Mouse (Mus musculus) thymus, postnatal 25 days (tissue): ENCODE results near the gene Gpsm3.
"Not testable (repeated sequence)": the region's sequence is repeated elsewhere in the genome, so short reads cannot be mapped to it uniquely, and the experiment has no call there.

Experiments used
- DNase-seq: peaks from one replicate; pipeline ENCODE4 v3.0.0; 2022

The Gpsm3 gene

DNA sequence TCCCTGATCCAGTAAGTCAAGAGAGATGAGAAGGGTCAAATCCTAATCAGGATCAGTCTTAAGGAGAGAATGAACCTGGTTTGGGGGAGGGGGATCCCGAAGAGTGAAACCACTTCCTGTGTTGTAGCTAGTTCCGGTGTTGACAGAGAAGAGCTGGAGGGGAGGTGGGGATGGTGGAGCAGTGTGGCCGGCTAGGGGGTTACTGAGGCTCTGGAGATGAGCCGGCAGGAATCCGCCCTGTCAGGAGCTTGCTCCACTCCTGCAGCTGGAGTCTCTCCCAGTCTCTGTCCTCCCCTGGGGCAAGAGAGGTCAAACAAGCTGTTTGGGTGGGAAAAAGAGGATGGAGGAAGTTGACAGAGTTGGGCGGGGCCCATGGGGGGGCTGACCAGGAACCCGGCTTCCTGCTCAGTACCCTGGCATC is at the start of gene Gpsm3:
Gene Gpsm3 (plus strand): TSS at position 126 of the 421 bp plus-strand sequence.
- DNase-seq, result peak; percentile 83

DNA sequence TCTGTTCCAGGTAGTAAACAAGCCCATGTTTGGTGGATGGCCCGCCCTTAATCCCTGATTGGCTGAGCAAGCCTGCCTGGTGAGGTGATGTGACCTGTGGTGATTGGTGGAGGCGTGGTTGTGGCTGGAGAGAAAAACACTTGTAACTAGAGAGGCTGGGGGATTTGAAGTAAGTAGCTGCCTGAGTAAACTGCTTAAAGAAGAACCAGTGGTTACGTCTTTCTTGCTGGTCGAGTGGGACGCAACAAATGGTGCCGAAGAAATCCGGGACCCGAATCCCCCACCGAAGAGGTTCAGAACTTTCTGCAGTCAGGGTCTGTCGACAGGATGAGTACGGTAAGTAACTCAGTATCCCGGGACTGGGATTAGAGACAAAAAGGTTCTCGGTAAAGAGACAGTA is 46.0 kb upstream of the Gpsm3 start:
- not testable (repeated sequence) for DNase-seq

DNA sequence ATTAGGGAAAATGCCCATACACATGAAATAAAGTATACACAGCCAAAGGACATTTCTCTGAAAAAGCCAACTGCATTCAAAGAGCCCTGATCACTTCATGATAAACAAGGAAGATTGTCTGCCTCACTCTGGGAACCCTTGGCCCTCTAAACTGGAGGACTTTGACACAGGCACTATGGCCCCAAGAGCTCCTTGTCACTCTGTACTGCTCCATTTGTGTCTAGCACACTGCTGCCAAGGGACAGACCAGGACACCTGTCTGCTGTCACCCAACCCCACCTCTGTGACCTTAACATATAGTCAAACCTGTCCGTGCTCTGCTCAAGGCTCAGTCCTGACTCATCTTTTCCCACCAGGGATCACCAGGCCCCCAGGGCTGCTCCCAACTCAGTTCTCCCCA is 42.8 kb upstream of the Gpsm3 start:
- no peak for DNase-seq

DNA sequence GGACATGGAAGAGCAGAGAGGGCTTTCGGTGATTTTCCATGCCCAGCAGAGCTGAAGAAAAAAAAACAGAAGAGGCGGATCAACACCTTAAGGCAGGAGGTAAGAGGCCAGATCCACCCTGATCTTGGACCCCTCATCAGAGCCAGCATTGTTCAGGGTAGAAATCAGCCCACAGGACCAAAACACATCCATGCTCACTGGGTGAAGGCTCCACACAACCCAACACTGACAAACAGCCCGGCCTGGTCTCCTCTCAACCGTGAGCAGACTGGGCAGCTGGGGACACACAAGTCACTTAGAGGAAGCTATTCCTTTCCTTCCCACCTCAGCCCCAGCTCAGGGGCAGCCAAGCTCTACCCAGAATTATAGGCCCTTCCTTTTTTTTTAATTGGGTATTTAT is 42.0 kb upstream of the Gpsm3 start:
- no peak for DNase-seq

DNA sequence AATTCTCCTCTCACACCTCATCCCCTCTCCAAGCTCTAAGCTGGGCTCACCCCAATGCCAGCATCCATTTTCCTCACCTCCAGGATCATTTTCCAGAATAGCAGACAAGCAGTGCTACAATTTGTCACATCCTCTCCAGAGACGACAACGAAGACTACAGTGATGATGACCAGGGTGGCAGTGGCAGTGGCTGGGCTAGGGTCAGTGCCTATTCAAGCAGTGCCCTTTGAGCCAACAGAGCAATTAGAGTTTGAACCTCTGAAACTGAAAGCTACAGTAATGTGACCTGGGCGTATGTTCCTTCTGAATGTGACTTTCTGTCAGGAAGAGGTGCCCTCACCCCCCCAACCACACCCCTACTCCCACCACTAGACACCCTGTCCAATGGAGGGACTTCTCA is 40.5 kb upstream of the Gpsm3 start:
- no peak for DNase-seq

DNA sequence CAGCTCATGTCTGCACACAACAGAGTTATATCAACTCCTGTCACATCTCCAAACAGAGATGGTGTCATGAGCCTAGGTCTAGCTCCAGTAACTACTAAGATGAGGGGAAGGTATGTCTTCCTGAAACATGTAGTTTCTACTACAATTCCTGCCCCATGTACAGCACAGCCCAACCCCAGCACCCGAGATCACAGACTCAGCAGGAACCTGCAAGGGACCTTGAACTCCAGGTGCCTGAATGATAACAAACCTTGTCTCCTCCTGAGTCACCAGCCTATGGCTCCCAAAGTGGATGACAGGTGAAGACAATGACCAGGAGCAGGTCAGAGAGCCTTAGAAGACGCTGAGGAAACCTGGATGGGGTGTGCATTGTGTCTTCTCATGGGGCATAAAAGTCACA is 39.8 kb upstream of the Gpsm3 start:
- DNase-seq, result no peak

DNA sequence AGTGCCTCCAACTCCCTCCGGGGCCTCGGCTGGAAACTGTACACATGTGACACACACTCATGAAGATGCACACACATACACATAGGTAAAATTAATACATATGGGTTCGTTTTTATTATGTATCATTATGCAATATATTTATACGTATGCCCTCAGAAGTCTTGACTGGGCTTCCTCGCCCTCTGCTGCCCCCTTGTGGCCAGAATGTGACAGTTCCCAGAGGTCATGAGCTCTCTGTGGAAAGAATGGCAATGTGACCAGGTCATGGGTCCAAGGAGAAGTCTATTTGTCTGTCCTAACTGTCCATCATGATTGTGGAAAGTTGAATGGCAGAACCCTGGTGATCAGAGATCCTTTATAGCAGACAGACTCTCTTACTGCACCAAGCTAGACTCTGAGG is 34.1 kb upstream of the Gpsm3 start:
- DNase-seq, result peak; percentile 78

DNA sequence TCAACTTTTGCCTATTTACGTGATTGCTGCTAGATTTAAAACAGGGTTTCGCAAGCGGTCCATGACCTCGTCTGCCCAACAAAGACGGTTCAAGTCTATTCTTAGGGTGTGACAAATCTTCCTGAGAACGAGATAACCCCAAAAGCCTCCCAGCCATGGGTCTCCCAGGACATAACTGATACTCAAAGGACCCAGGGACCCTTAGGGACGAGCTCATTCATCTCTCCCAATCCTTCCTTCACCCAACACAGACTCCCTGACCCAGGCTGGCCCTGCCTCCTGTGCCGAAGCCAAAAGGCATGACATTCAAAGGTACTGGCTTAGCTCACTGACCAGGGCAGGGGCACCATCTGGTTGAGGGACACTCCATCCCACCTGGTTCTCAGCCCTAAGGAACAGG is 33.2 kb upstream of the Gpsm3 start:
- no peak for DNase-seq

DNA sequence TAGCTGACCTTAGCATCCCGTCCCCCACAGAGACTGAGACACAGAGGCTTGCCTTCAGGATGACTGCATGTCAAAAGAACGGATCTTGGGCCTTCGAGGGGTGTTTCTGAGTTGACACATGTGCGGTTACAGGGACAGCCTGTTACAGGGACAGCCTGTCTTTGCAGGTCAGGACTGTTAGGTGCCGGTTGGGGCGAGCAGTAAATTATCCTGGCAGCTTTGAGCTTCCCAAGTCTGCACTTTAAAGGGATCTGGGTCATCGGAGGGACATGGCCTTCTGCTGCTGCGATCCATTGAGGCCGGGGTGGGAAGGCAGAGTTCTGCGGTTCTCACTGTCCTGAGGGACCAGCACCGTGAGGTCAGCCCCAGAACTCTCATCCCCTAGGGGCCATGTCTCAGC is 32.2 kb upstream of the Gpsm3 start:
- no peak for DNase-seq

DNA sequence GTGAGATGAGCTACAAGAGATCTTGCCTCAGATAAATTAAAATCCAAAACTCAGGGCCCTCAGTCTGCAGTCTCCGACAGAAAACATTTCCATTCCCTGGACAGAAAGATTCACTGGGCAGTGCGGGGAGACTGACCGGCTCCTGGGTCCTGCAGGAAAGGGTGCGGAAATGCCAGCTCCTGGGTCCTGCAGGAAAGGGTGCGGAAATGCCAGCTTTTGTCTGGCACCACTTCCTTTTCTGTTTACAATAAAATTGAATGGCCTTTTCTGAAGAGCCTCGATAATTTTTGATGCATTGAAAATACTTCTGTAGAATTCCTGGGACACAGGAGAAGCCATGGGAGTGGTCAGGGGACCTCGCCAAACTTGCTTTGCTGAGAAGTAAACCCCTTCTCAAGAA is 30.5 kb upstream of the Gpsm3 start:
- no peak for DNase-seq

DNA sequence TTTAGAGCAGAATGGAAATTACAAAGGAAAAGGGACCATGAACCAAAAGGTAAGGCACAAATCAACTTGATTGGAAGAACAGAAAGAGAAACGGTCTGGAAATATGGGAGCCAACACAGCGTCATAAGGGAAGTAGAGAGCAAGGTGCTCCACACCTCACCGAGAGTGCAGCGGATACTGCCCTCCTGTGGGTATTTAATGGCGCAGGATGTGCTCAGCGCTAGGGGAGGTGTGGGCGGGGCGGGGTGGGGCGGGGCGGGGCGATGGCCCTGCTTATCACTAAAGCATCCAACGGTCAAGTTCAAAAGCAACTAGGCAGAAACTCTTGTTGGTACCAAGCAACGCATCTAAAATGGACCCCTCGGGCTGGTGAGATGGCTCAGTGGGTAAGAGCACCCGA is 29.7 kb upstream of the Gpsm3 start:
- DNase-seq, result no peak

DNA sequence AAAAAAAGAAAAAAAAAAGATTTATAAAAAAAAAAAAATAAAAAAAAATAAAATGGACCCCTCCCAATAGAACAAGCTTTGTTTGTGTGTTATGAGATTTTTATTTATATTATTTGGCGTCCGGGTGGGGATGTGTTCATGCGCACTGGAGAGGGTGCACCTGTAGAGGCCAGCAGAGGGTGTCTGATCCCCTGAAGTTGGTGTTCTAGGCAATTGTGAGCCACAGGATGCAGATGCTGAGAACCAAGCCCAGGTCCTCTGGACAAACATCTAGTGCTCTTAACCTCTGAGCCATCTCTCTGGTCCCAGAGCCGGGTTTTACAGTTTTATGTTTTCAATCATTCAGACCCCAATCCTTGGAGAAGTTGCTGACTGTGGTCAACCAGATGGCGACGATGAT is 29.2 kb upstream of the Gpsm3 start:
- no peak for DNase-seq

DNA sequence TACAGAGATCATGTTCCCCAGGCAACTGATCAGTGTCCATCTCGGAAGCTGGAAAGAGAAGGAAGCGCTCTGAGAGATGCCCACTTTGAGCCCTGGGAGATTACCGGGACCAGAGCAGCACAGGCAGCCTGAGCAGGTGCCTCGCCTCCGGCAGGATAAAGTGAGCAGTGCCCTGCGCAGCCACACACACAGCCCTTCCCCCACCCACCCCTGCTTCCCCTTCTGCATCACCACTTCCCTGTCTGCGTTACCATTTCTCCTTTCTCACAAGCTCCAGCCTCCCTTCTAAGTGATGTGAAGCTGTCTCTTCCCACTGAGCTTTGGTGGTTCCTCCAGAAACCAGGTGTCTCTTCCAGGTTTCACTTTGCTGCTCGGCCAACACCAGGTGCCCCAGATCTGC is 28.4 kb upstream of the Gpsm3 start:
- DNase-seq, result no peak

DNA sequence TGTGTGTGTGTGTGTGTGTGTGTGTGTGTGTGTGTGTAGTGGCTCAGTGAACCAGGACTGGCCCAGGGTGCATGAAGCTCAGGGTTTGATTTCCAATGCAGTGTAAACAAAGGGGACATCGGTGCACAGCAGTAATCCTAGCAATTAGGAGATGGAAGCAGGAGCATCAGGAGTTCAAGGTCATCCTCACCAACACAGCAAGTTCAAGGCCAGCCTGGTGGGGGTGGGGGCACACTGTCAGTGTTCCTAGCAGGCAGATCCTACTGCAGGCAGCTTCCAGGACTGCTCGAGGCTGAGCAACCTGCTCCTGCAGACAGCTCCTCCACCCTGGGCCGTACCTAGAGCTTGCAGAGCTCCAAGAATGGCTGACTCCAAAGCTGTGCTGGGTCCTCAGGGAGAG is 27.0 kb upstream of the Gpsm3 start:
- no peak for DNase-seq

DNA sequence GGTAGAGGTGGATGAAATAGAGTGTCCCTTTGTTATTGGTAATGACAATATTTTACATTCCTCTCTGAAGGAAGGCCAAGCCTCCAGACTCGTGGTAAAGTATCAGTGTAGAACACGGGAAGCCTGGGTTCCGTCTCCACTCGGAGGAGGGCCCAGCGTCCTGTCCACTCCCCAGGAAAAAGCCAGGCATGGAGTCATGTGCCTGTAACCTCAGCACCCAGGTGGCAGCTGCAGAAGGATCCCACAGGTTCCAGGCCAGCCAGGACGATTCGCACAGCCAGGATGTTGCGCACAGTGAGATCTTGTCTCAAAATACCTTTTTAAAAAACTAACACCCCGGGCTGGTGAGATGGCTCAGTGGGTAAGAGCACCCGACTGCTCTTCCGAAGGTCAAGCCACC is 26.3 kb upstream of the Gpsm3 start:
- DNase-seq, result no peak

DNA sequence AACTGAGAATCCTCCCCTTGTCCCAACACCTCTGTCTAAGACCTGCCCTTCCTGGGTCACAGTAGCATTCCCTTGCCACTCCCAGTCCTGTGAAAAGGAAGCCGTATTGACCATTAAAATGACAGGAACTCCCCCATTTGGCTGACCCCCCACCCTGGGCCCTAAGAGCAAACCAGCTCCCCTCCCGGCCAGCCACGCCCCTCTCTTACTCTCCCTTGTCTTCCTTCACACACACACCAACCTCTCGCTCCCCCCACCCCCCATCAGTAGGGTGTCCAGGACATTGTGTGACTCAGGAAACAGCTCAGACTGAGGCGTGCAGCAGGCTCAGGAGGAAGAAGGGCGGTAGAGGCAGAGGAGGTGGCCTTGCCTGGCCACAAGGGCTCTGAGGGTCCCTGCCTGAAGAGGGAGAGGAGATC is 25.6 kb upstream of the Gpsm3 start, which contains the start of gene Notch4:
Gene Notch4 (plus strand): TSS at position 266 of the 419 bp plus-strand sequence.
- DNase-seq, result no peak

DNA sequence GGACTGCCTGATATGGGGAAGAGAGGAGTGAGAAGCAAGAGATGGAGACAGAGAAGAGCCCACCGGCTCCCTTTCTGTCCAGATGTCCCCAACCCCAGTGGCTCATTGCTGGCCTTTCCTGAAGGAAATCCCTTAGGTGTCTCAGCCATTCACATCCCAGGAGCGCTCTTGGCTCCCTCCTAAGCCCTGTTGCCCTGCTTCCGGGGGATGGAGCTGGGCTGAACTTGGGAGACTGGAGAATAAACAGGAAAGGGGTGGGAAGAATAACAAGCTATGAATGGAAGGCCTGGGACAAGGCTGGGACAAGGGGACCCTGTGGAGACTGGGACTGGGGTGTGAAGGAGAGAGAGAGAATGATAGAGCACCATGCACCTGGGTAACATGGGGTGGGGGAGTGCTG is 24.8 kb upstream of the Gpsm3 start:
- no peak for DNase-seq

DNA sequence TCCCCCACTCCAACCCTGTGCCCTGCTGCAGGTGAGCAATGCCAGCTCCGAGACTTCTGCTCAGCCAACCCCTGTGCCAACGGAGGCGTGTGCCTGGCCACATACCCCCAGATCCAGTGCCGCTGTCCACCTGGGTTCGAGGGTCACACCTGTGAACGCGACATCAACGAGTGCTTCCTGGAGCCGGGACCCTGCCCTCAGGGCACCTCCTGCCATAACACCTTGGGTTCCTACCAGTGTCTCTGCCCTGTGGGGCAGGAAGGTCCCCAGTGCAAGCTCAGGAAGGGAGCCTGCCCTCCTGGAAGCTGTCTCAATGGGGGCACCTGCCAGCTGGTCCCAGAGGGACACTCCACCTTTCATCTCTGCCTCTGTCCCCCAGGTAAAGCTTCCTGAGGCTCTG is 22.3 kb upstream of the Gpsm3 start:
- DNase-seq, result no peak

DNA sequence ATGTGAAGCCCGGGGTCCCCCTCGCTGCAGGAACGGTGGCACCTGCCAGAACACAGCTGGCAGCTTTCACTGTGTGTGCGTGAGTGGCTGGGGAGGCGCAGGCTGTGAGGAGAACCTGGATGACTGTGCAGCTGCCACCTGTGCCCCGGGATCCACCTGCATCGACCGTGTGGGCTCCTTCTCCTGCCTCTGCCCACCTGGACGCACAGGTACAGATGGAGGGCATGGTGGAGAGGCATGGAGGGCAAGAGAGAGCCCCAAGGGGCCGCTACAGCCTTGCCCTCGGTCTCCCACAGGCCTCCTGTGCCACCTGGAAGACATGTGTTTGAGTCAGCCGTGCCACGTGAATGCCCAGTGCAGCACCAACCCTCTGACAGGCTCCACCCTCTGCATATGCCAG is 21.2 kb upstream of the Gpsm3 start:
- no peak for DNase-seq

DNA sequence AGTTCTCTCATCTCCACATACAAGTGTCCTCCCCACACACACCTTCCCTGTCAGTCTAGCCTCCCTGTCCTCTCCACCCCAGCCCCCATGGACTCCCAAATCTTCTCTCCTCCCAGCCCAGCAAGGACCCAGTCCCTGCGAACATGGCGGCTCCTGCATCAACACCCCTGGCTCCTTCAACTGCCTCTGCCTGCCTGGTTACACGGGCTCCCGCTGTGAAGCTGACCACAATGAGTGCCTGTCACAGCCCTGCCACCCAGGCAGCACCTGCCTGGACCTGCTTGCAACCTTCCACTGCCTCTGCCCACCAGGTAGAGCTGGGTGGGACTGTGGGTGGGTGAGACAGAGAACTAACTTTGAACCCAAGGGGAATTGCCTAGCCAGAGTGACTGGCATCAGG is 19.7 kb upstream of the Gpsm3 start:
- no peak for DNase-seq

DNA sequence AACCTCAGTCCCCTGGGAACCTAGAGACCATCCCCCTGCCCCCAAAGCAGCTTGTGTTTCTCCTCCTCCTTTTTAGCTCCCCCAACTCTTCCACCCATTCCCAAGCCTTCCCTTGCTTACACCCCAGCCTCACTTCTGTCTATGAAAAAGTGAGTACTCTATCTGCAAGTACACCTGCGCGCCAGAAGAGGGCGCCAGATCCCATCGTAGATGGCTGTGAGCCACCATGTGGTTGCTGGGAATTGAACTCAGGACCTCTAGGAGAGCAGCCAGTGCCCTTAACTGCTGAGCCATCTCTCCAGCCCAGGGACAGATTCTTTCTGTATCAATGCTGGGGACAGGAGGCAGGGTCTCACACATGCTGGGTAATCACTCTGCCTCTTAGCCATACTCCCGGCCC is 17.7 kb upstream of the Gpsm3 start:
- peak; percentile 43 for DNase-seq

DNA sequence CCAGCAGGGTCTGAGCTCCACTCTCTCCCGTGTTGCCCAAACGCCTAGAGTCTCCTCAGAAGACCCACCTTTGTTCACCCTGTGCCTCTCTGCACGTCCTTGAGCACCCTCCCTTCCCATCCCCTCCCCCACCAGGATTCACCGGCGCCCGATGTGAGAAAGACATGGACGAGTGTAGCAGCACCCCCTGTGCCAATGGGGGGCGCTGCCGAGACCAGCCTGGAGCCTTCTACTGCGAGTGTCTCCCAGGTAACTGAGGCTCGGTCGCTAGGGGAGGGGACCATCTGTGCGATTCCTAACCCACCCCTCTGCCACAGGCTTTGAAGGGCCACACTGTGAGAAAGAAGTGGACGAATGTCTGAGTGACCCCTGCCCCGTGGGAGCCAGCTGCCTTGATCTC is 17.2 kb upstream of the Gpsm3 start:
- no peak for DNase-seq

DNA sequence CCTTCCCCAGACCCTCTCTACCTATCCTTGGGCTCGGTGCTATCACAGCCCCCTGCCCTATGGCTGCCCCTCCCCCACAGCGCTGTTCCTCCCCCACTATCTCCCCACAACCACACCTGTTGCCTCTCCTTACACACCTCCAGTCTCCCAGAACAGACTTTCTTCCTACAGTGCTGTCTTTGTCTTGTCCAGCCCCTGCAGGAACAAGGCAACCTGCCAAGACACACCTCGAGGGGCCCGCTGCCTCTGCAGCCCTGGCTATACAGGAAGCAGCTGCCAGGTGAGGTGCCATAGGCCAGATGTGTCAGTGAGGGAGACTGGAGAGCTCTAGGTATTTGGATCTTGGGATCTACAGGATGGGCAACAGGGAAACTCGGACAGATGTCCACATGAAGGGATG is 13.0 kb upstream of the Gpsm3 start:
- DNase-seq, result no peak

DNA sequence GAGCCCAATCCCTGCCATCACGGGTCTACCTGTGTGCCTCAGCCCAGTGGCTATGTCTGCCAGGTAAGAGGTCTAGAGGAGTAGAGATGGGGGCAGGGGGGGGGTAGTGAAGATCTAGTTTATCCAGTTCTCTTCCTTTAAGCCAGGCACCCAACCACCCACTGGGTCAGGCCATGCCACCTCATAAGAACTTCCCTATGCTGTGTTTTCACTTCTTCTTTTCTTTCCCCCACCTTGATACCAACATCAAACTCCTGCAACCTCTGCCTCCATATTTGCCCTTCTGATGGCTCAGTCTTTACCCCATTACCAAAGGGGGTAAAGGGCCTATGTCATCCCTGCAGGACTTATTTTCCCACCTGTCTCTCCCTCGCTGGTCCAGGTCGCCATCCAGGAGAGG is 11.5 kb upstream of the Gpsm3 start:
- DNase-seq, result no peak

DNA sequence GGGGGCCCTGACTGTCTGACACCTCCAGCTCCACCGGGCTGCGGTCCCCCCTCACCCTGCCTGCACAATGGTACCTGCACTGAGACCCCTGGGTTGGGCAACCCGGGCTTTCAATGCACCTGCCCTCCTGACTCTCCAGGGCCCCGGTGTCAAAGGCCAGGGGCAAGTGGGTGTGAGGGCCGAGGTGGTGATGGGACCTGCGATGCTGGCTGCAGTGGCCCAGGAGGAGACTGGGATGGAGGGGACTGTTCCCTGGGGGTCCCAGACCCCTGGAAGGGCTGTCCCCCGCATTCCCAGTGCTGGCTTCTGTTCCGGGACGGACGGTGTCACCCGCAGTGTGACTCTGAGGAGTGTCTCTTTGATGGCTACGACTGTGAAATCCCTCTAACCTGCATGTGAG is 7.1 kb upstream of the Gpsm3 start:
- no peak for DNase-seq

DNA sequence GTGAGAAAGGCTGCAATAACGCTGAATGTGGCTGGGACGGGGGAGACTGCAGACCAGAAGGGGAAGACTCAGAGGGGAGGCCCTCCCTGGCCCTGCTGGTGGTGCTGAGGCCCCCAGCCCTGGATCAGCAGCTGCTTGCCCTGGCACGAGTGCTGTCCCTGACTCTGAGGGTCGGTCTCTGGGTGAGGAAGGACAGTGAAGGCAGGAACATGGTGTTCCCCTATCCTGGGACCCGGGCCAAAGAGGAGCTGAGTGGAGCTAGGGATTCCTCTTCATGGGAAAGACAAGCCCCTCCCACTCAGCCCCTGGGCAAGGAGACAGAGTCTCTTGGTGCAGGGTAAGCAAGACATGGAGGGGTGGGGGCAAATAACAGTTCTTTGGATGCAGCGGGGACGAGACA is 6.2 kb upstream of the Gpsm3 start:
- DNase-seq, result no peak
